Comparison of ENCODE assay signal across 8 mouse cellular contexts in genomic region chr13:56609103-56609856, GRCm38 (mm10). TPM values are rescaled to one million over a fixed set of nuclear protein-coding genes. Genes with fewer than 3 reads are reported as not detected.
DNase-seq lines count a peak whose midpoint lies in the region; ATAC-seq lines count a peak whose summit lies in the region.

Gene Tgfbi, plus strand, starts transcription at chr13:56609523.

- peaks cover 27% of the 10 kb centered on the region for H3K27me3 ChIP-seq in hindbrain, embryonic 16.5 days (replicated peaks; ENCODE audit: control insufficient read depth, insufficient read depth, low read length)
- peaks cover 35% of the 10 kb centered on the region for H3K27me3 ChIP-seq in liver, embryonic 13.5 days

- ATAC-seq in common myeloid progenitor, adult 5-6 weeks (replicated peaks; ENCODE audit: low read depth, poor library complexity, severe bottlenecking), result peak; percentile 62
- peak; percentile 51 for ATAC-seq in hindbrain, embryonic 16.5 days
- ATAC-seq in liver, embryonic 13.5 days (ENCODE audit: low read depth), result peak; percentile 53; the same call in 1 of the 2 replicates
- ATAC-seq in monocyte, adult 5-6 weeks (replicated peaks; ENCODE audit: insufficient number of reproducible peaks, low FRiP score, low TSS enrichment, poor library complexity, severe bottlenecking), result peak; percentile 25; the same call in 1 of the 2 replicates

- H3K36me3 ChIP-seq in hindbrain, embryonic 16.5 days (ENCODE audit: control insufficient read depth, insufficient read depth, low read length), result no peaks in the 10 kb centered on the region
- H3K36me3 ChIP-seq in liver, embryonic 13.5 days, result no peaks in the 10 kb centered on the region

- peak within 1 kb of the TSS; percentile 92 for H3K4me2 ChIP-seq in hindbrain, embryonic 16.5 days (ENCODE audit: low read length)
- H3K4me2 ChIP-seq in liver, embryonic 13.5 days, result peak within 1 kb of the TSS; percentile 71

- peak within 1 kb of the TSS; percentile 48 for H3K4me3 ChIP-seq in hindbrain, embryonic 16.5 days (ENCODE audit: low read length)
- H3K4me3 ChIP-seq in liver, embryonic 13.5 days (replicated peaks), result peak within 1 kb of the TSS; percentile 53

- peaks cover 20% of the 10 kb centered on the region for H3K4me1 ChIP-seq in hindbrain, embryonic 16.5 days (ENCODE audit: control insufficient read depth, insufficient read depth, low read depth, low read length)
- H3K4me1 ChIP-seq in liver, embryonic 13.5 days (replicated peaks), result peaks cover 41% of the 10 kb centered on the region

- DNase-seq in layer of hippocampus, postnatal 10 days (ENCODE audit: low spot score in 2 of 2), result peak; percentile 40 to 58
- DNase-seq in layer of hippocampus, adult 9-11 months, result no peak
- peak; percentile 53 for DNase-seq in gastrocnemius, postnatal 25 days
- no peak for DNase-seq in liver, embryonic 13.5 days
- peak; percentile 50 for DNase-seq in urinary bladder, postnatal 25 days (ENCODE audit: low spot score)

- 4% methylated on average over 29 of the region's 36 CpGs for WGBS in hindbrain, embryonic 16.5 days
- 3% methylated on average over 36 of the region's 36 CpGs for WGBS in liver, embryonic 13.5 days (ENCODE audit: insufficient replicate concordance)

- no peak within 1 kb of the TSS for H3K27ac ChIP-seq in hindbrain, embryonic 16.5 days (ENCODE audit: low read depth, low read length)
- H3K27ac ChIP-seq in liver, embryonic 13.5 days, result no peak within 1 kb of the TSS

- peak within 1 kb of the TSS; percentile 68 for H3K9ac ChIP-seq in hindbrain, embryonic 16.5 days (ENCODE audit: low read depth, low read length)
- peak within 1 kb of the TSS; percentile 43; the same call in 1 of the 2 replicates for H3K9ac ChIP-seq in liver, embryonic 13.5 days

- no peaks in the 10 kb centered on the region for H3K9me3 ChIP-seq in hindbrain, embryonic 16.5 days (ENCODE audit: control insufficient read depth, low read length)
- no peaks in the 10 kb centered on the region for H3K9me3 ChIP-seq in liver, embryonic 13.5 days (replicated peaks)

RNA-seq across cellular contexts. Expression of gene Tgfbi, which starts in this region (rescaled TPM):
- total RNA-seq in layer of hippocampus, postnatal 10 days (2021), result 1 to 10 TPM; 3.9 to 4.1 TPM
- total RNA-seq in common myeloid progenitor, adult 5-6 weeks (2017), result 5.5 and 7.2 TPM in 2 replicates
- 10 to 100 TPM; 19.2 to 20.5 TPM for total RNA-seq in gastrocnemius, postnatal 25 days (2021)
- 6.3 and 7.9 TPM in 2 replicates for polyA plus RNA-seq in hindbrain, embryonic 16.5 days (2015; fragmentation: Nextera tagmentation; extraction: Ambion mirVana)
- 9.7 and 10.5 TPM in 2 replicates for polyA plus RNA-seq in liver, embryonic 13.5 days (2015; fragmentation: Nextera tagmentation; extraction: Ambion mirVana)
- total RNA-seq in monocyte, adult 5-6 weeks (2017), result 73.8 to 154 TPM (median 152 TPM) in 3 replicates

Comparison
In these comparisons a context has a peak if more than half of its experiments do, and no peak if none do; other contexts are left out.
1. DNase-seq: peak in layer of hippocampus, postnatal 10 days (2 of 2), gastrocnemius, postnatal 25 days (single experiment) and urinary bladder, postnatal 25 days (single experiment); none in layer of hippocampus, adult 9-11 months (single experiment) and liver, embryonic 13.5 days (single experiment).
2. Peak in every context shown above with its lines, with median percentiles within 50 percentile points of each other: ATAC-seq.